Mouse (Mus musculus) lung, postnatal 0 days (tissue): ENCODE measurements at regions not wholly inside any gene's neighbourhood (a gene's known extent, or its start where the extent isn't known, plus 50 kb on each side); places are given as distances from the start of the nearest gene placed in this dataset.

Experiments used
- CTCF ChIP-seq: IDR thresholded peaks from 2 replicates; pipeline ENCODE4 v1.5.1; 2016; ENCODE audit warnings: antibody characterized with exemption, mild to moderate bottlenecking
- EP300 ChIP-seq: IDR thresholded peaks from 2 replicates; pipeline ENCODE4 v1.6.1; 2016; ENCODE audit warnings: antibody characterized with exemption, mild to moderate bottlenecking, control low read depth

- TF ChIP-seq CTCF (no peak), EP300 (no peak)
These were observed 352.2 kb upstream of the Ubash3b start for GRCm38 (mm10) chr9:41513701-41514100.
